Mouse (Mus musculus) testis, adult 2 months (tissue): ENCODE measurements around the gene E2f2.

Experiments used
- CTCF ChIP-seq: fragments of 200-500 bp; IDR thresholded peaks from 2 replicates; pipeline ENCODE4 v1.5.1; 2012; ENCODE audit warnings: low read depth, mild to moderate bottlenecking, inconsistent platforms, low read length, moderate library complexity; ENCODE audit not compliant: control insufficient read depth, insufficient read depth, insufficient replicate concordance
- POLR2A ChIP-seq: fragments of 200-500 bp; IDR thresholded peaks from 2 replicates; pipeline ENCODE4 v1.6.1; 2012; ENCODE audit warnings: low read depth, mild to moderate bottlenecking, inconsistent platforms, low read length, moderate library complexity; ENCODE audit not compliant: control insufficient read depth

DNA sequence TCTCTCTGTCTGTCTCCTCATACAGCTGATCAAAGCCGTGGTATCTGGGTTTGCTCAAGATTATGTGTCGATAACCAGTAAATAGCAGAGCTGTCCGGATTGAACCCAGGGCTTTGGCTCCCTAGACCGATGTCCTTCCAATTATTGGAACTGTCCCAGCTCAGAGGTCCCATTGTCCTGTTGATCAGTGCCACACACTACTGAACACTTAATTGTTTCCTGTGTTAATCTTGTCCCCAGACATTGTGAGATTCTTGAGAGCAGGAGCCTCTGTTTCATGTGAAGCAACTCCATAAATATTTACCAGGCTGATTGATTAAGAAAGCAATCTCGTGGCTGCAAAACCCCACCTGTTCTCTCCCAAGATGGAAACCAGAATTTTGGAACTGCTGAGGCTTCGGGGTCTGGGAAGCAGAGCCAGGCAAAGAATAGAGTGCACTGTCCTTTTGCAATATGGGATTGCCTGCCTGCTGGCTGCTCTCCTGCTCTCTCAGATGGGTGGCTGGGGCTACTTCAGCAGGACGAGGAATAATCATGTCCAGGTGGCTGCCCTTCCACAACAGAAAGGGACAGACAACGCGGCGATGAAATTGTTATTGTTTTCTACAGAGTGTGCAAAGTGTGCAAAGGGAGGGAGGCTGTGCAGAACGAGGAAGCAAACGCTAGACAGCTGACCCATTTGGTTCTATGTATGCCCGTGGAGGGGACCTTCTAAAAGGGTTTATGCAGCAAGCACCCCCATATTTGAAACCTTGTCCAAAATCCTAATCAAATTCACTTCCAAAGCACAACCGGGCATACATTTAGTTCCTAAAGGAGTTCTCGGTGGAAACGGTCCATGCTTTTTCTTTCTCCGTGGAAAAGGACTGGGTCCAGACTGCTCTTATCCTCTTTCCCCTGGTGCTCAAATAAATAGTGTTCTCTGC, 29.7 kb upstream of the E2f2 start:
- no peak for TF ChIP-seq CTCF
- TF ChIP-seq POLR2A, result no peak
